Mouse (Mus musculus) spleen, adult 12 weeks (tissue): ENCODE results near the gene Klrg2.
A peak's percentile ranks its signal among the peaks of the same experiment; 100 is the strongest.
"Not testable (repeated sequence)": the region's sequence is repeated elsewhere in the genome, so short reads cannot be mapped to it uniquely, and the experiment has no call there.

Experiments used
- DNase-seq: peaks from one replicate; pipeline ENCODE4 v3.0.0; 2022; ENCODE audit warnings: low spot score

Klrg2 gene

DNA sequence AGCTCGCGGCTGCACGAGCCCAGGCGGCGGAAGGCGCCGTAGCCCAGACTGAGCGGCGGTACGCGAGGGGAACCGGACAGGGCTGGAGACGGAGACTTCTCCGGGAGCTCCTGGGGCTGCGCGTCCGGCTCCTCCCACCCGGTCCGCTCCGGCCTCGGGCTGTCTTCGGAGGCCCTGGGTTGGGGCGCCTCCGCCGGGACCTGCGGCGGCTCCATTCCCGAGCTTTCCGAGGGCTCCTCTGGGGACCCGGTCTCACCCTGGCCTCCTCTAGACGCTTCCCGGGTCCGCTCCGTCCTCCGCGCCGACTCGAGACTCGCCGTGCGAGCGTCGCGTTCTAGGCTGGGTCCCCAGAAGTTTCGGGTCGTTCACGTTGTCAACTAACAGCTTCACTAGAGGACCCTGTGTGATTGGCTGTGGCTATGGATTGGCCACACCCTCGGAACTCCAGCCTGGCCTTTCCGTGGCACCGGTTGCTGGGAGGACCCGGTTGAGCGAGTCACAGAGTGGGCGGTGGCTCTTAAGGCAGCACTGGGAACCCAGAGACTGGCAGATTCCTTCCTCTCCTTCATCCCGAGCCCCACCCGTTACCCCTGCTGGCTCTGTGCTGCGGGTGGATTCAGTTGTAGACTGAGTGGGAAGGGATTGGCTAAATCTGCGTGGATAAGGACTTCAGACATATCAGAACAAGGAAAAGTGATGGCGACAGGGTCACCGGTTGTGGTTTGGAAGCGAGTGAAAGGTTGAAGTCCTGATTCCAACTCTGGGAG lies at the start of gene Klrg2:
Gene Klrg2 (minus strand): TSS at position 391 of the 767 bp plus-strand sequence.
- DNase-seq: no peak

DNA sequence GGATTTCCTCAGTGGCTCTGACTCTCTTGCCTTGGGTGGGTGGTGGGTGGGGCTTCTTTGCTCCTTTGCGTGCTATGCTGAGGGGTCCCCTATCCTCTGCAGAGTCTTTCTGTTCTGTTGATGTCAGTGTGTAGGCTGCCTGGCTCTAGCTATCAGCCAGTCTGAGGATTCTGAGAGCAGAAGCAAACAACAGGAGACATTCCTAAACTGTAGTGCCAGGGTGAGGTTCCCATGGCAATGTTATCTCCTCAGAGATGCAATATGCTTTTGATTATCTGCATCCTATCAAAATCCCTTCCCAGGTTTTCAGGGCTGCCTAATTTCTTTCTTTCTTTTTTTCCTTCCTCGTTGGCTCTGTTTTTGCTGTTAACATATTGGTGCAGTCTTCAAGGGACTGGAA lies 45.5 kb upstream of the Klrg2 start:
- DNase-seq: no peak

DNA sequence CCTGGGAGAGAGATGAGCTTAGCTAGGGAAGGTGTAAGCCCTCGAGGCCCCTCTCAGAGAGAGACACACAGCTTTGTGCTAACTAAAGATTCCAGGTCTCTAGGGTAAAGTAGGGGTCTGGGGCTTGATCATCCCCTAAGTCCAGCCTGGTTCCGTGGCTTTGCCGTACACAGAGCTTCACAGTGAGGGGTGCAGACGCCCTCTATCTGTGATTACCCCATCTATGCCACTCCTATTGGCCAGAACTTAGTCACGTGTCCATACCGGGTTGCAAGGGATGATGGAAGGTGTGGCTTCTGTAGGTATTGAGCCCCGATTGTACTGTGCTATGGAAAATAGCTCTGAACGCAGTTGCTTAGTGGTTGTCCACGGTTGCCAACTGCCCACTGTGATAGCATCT lies 40.6 kb upstream of the Klrg2 start:
- no peak for DNase-seq

DNA sequence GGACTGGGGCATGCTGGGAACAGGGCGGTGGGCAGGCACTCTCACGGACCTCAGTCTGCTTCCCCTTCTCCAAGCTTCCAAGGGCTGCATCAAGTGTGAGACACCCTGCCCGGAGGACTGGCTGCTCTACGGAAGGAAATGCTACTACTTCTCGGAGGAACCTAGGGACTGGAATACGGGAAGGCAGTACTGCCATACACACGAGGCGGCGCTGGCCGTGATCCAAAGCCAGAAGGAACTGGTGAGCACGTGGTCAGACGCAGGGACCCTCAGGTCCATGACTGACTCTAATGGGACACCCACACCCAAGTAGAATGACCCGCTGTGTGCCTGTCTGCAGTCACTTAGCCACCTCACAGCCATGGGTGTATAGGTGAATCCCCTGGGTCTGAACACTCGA lies 39.7 kb upstream of the Klrg2 start:
- no peak for DNase-seq

- DNase-seq: no peak
Measured at GRCm38 (mm10) chr6:38676217-38676616, 39.2 kb upstream of the Klrg2 start.

DNA sequence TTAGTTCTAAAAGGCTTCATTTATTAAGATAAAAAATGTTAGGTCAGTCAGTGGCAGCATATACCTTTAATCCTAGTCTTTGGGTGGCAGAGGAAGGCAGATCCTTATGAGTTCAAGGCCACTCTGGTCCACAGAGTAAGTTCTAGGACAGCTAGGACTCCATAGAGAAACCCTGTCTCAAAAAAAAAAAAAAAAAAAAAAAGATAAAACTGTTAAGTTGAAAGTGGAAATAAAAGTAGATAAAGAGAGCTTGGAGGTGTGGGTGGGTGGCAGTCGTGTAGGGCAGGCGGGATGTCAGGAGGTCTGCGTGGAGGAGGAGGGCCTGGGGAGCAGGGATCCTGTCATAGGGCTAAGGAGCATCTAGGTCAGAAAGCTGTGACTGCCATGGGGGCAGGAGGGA lies 35.0 kb upstream of the Klrg2 start:
- no peak for DNase-seq

GRCm38 (mm10) chr6:38671270-38671669 lies 34.2 kb upstream of the Klrg2 start:
- no peak for DNase-seq

DNA sequence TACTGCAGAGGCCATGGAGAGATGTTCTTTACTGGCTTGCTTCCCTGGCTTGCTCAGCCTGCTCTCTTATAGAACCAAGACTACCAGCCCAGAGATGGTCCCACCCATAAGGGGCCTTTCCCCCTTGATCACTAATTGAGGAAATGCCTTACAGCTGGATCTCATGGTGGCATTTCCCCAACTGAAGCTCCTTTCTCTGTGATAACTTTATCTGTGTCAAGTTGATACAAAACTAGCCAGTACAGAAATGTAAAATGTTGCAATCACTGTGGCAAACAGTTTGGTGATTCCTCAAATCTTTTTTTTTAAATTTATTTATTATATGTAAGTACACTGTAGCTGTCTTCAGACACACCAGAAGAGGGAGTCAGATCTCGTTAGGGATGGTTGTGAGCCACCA lies 33.4 kb upstream of the Klrg2 start:
- DNase-seq: not testable (repeated sequence)

DNA sequence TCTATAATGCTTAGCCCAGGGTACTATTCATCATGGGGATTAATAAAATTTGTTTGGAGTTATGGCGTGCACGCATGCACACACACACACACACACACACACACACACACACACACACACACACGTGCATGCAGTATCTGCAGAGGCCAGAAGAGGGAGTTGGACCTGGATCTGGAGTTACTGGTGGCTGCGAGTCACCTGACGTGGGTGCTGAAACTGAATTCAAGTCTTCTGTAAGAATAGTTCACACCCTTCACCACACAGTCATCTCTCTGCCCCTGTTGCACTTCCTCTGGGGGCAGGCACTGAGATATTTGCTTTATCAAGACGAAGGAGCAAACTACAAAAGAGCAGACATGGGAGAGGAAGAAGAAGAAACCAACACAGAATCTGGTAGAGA lies 32.5 kb upstream of the Klrg2 start:
- no peak for DNase-seq

- no peak for DNase-seq
Measured at GRCm38 (mm10) chr6:38662714-38663615, 25.9 kb upstream of the Klrg2 start, which contains the start of gene Clec2l. Gene Clec2l, plus strand, starts transcription at chr6:38663069.

DNA sequence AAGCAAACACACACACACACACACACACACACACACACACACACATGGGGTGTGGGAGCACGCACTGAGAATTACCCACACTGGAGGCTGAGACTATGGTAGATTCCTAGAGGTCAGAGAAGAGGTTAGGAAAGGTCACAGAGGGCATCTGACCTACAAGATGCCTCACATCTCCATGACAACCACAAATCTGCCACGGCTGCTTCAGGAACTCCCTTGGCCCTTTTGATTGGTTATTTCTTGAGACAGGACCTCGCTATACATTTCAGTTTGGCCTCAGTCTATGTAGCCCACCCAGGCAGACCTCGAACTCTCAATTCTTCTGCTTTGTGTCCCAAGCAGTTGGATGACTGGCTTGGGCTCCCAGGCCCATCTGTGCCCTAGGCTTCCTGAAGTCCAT lies 24.6 kb upstream of the Klrg2 start:
- DNase-seq: no peak

GRCm38 (mm10) chr6:38650263-38650937 lies 13.4 kb upstream of the Klrg2 start:
- peak; percentile 59 for DNase-seq

DNA sequence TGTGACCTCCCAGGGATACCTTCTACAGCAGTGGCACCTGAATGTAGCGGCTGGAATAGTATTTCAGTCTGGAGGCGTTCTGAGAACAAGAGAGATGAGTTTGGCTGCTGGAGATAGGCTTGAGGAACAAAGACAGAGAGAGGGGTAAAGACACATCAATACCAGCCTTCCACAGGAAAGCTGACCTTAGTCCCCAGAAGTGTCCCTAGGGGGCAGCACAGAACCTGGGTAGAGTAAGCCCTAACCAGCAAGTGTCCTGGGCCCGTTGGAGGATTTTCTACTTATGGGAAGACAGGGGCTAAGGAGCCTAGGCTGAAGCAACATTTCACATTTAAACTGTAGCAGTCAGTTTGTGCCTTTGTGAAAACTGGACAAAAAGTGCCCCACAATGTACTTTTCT lies 12.5 kb upstream of the Klrg2 start:
- DNase-seq: no peak

- DNase-seq: no peak
Measured at GRCm38 (mm10) chr6:38643039-38643438, 6.0 kb upstream of the Klrg2 start.

GRCm38 (mm10) chr6:38642593-38642992 lies 5.6 kb upstream of the Klrg2 start:
- DNase-seq: no peak

DNA sequence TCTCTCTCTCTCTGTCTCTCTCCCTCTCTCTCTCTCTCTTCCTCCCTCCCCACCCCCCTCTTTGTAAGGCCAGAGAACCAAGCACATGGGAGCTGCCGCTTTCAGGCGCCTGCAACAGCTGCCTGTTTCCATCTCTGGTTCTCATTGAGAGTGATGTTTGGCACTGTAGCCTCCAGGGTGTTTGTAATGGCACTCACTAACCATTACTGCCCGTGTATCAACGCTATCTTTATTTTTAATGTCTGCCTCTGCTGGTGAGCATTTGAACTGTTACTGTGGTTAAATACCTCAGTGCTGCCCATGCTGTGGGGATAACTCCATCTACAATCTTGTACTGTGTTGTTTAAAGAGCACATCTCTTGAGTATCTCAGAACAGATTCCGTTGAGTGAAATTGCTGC lies 4.6 kb upstream of the Klrg2 start:
- no peak for DNase-seq

DNA sequence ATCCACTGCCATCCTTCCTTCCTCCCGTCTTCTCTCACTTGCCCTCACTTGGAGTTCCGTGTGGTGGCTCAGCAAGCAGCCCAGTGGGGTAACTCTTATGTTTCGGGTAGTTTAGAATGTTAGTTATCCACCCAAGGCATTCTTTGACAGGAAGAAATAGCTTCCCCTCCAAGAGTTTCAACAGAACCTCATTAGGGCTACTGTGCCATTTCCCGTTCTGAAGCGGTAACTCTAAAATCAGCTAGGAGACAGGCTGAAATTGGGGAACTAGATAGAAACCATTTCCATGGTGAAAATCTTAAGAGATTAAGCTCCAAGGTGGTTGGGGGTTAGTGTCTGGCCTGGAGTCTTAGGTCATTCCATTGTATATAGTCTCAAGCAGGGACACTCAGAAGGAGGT lies 4.2 kb upstream of the Klrg2 start:
- DNase-seq: no peak

GRCm38 (mm10) chr6:38640401-38640800 lies 3.4 kb upstream of the Klrg2 start:
- DNase-seq: no peak

DNA sequence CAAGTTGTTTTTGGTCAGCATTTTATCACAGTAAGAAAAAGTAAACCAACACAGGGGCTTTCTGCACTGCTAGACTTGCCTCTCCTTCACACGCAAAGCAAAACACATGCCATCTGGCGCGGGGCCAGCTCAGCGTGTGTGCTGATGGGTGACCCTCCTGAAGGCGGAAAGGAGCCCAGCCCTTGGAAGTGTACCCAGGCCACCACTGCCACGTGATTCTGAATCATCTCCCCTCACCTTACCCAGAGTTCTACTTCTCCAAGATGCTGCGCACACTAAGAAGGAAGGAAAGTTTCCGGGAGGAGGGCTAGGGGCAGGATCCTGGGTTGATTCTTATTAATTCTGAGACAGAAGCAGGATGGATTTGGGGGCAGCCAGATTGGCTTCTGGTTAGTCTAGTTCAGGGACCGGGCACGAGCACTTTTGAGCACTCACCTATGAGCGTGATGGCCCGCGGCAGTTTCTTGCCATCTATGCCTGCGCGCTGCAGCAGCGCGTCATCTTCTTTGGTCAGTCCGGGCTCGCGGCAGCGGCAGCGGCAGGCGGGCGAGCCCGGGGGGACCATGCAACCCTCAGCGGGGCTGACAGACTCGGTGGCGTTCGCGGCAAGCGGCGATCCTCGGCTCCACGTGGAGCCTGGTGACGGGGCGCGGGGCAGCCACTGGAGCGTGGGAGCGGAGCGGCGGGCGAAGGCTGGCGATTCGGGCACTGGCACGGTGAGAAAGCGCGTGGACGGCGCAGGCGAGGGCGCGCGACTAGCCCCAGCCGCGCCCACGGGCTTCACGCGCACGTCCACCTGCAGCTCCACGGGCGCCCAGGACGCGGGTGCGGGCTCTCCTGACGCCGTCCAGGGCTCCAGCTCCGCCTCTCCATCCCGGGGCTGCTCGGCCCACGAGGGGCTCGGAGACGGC lies 846 bp downstream of the Klrg2 start:
- DNase-seq: no peak

GRCm38 (mm10) chr6:38634461-38634860 lies 2.6 kb downstream of the Klrg2 start:
- DNase-seq: no peak

DNA sequence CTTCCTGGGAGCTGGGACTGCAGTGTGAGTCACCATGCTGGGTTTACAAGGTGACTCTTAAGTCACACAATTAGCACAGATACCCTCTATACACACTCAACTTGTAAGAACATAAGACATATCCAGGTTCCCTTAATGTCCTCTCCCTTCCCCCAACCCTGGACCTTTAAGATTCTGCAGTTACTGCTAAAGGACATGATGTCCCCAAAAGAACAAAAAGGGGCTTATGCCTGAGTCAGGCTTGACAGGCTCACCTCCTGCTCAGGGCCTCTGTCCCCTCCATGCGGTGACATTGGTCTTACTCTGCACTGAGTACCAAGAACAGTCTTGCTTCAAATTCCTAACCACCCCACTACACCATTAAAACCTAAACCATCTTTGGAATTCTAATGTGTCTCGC lies 4.2 kb downstream of the Klrg2 start:
- no peak for DNase-seq

DNA sequence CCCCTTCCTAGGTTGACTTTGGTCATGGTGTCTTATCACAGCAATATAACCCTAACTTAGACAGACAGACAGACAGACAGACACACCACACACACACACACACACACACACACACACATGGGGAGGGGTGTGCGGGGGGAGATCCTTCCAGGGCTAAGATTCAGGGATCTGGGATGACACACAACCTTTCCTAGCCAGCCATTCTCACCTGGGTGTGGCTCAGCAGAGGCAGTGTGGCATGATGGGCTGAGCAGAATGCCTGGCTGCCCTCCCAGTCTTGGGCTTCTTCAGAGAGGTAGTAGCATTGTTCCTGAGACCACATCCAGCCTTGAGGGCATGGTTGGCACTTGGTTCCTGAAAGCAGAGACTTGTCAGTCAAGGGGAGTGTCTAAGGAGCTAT lies 7.5 kb downstream of the Klrg2 start:
- no peak for DNase-seq
